In genomic region chr5:116461354-116462042, GRCm38 (mm10) we compare ENCODE assay signal across 8 mouse cellular contexts. TPM values are rescaled to one million over a fixed set of nuclear protein-coding genes. Genes with fewer than 3 reads are reported as not detected.
DNase-seq lines count a peak whose midpoint lies in the region; ATAC-seq and TF ChIP-seq lines count a peak whose summit lies in the region.

No protein-coding gene starts in this region.

- no peaks in the 10 kb centered on the region for H3K4me1 ChIP-seq in lung, postnatal 0 days (ENCODE audit: insufficient read depth, low read depth, low read length)
- peaks cover 25% of the 10 kb centered on the region for H3K4me1 ChIP-seq in limb, embryonic 10.5 days

- peak; percentile 60 for TF ChIP-seq CTCF in lung, postnatal 0 days (IDR thresholded peaks at IDR 0.05)

- H3K27ac ChIP-seq in lung, postnatal 0 days (ENCODE audit: low read length), result no peak overlapping the region
- 0 out of 2 replicates have a peak overlapping the region, but pooled peaks have one; percentile 27 for H3K27ac ChIP-seq in limb, embryonic 10.5 days

- TF ChIP-seq EP300 in lung, postnatal 0 days (IDR thresholded peaks at IDR 0.05), result no peak

- ATAC-seq in CD4-positive, CD25-positive, alpha-beta regulatory T cell, adult 4 months, result no peak
- ATAC-seq in lung, postnatal 0 days, result no peak

- 66% methylated on average over 11 of the region's 11 CpGs for WGBS in lung, postnatal 0 days
- 44% methylated on average over 11 of the region's 11 CpGs for WGBS in limb, embryonic 10.5 days

- no peak overlapping the region for H3K4me3 ChIP-seq in lung, postnatal 0 days (ENCODE audit: low read depth, low read length)
- H3K4me3 ChIP-seq in limb, embryonic 10.5 days, result no peak overlapping the region

- H3K4me2 ChIP-seq in lung, postnatal 0 days (replicated peaks; ENCODE audit: low read depth, low read length), result no peak overlapping the region

- DNase-seq in CD4-positive, CD25-positive, alpha-beta regulatory T cell, adult 2 months (ENCODE audit: low read depth, low spot score), result peak; percentile 2
- peak; percentile 16 for DNase-seq in lung, postnatal 0 days (ENCODE audit: low spot score)
- DNase-seq in lung, adult 18-20 months, result no peak
- DNase-seq in limb, embryonic 10.5 days (ENCODE audit: low spot score), result peak; percentile 43
- DNase-seq in retina, postnatal 1 day, result peak; percentile 53
- no peak for DNase-seq in gastrocnemius, postnatal 10 days
- DNase-seq in kidney, postnatal 4 days, result no peak

- H3K9me3 ChIP-seq in lung, postnatal 0 days (ENCODE audit: low read length), result peaks cover 4% of the 10 kb centered on the region; the same call in 1 of the 2 replicates
- H3K9me3 ChIP-seq in limb, embryonic 10.5 days (replicated peaks), result no peaks in the 10 kb centered on the region; the same call in 1 of the 2 replicates

- H3K36me3 ChIP-seq in lung, postnatal 0 days (ENCODE audit: insufficient read depth, low read length), result no peaks in the 10 kb centered on the region
- no peaks in the 10 kb centered on the region for H3K36me3 ChIP-seq in limb, embryonic 10.5 days

- no peaks in the 10 kb centered on the region for H3K27me3 ChIP-seq in lung, postnatal 0 days (replicated peaks; ENCODE audit: insufficient read depth, low read length)
- no peaks in the 10 kb centered on the region; the same call in 1 of the 2 replicates for H3K27me3 ChIP-seq in limb, embryonic 10.5 days (ENCODE audit: low read depth, poor library complexity, severe bottlenecking)

- H3K9ac ChIP-seq in lung, postnatal 0 days (replicated peaks; ENCODE audit: low read depth), result no peak overlapping the region

RNA-seq across cellular contexts. Expression of gene Hspb8, which starts 38.8 kb away (rescaled TPM):
- polyA plus RNA-seq in CD4-positive, CD25-positive, alpha-beta regulatory T cell, adult 4 months (2017; shearing (Covaris generic)), result not detected
- polyA plus RNA-seq in lung, postnatal 0 days (2015; fragmentation: Nextera tagmentation; extraction: Ambion mirVana), result 22.2 and 23.6 TPM in 2 replicates
- 8.8 and 9.7 TPM in 2 replicates for polyA plus RNA-seq in limb, embryonic 10.5 days (2016; fragmentation: Nextera tagmentation; extraction: Ambion mirVana)
- 100 to 1,000 TPM; 194 to 198 TPM for total RNA-seq in gastrocnemius, postnatal 10 days (2021)

Comparison
In these comparisons a context has a peak if more than half of its experiments do, and no peak if none do; other contexts are left out.
1. DNase-seq: peak in CD4-positive, CD25-positive, alpha-beta regulatory T cell, adult 2 months (single experiment), lung, postnatal 0 days (single experiment), limb, embryonic 10.5 days (single experiment) and retina, postnatal 1 day (single experiment); none in lung, adult 18-20 months (0 of 2), gastrocnemius, postnatal 10 days (single experiment) and kidney, postnatal 4 days (0 of 2).